Mouse (Mus musculus) spleen, postnatal 14 days (tissue): Measurements from ENCODE around the gene Surf2.
A peak's percentile ranks its signal among the peaks of the same experiment; 100 is the strongest.

Experiments used
- DNase-seq, 2 experiments: peaks; one replicate each; pipeline ENCODE4 v3.0.0; 2021 to 2022; ENCODE audit warnings: low spot score in 2 of 2

The Surf2 gene

DNA sequence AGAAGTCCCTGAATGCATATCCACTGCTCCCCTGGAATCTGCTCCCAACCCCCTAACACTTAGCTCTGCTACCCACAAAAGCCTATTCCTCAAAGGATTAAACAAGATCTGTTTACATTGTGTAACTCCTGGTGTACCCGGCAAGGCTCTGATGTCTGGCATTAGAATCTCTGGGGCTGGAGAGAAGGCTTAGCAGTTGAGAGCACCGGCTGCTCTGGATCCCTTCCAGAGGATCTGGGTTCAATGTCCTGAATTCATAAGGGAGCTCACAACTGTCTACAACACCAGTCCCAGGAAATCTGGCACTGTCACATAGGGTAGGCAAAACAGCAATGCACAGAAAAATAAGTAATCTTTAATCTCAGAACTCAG is 41.3 kb downstream of the Surf2 start:
- DNase-seq = no peak

DNA sequence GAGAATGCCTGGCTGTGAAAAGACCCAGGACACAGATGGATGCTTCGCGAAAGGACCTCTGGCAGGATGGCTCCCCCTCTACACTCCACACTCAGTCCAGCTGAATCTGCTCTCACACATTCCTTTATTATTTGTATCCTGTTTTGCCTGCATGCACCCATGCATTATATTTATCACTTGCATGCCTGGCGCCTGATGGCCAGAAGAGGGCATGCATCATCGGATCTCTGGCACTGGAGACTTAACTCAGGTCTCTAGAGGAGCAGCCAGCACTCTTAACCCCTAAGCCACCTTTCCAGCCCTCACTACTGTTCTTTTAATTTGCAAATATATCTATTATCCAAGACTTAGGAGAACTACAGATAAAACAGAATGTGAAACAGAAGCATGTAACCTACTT is 44.6 kb downstream of the Surf2 start:
- no peak for DNase-seq

DNA sequence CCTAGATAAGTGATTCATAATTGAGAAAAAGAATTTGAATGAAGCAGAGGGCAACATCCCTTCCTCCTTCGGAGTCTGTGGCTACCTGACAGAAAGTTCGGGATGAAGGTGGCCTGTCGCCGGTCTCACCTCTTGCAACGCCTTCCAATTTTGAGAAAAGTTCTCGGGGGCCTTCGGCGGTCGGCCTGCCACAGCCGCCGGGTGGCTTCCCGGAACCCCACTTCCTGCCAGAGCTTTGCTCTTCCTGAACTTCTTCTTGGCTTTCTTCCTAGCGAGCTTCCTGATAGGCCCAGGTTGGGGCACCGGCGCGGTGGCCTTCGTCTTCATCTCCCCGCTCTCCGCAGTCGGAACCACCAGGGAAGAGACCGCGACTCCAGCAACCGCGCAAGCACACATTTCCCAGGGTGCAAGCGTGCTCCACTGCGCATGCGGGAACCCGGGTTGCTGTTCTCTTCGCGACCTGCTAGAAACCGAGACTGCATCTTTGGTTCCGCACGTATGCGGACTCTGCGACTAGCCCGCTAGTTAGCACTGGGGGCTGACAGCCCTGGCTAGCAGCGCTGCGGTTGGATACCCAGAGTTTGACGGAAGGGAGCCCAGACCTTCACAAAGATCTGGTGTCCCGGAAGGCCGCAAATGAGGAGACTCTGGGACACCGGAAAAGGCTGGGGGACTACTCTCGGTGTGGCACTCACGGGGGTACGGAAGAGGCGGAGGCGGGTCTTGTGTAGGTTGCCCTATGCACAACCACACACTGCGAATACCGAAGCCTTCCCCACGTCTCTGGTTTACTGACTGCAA is 48.0 kb downstream of the Surf2 start, which contains the start of gene Rexo4:
Gene Rexo4, minus strand, starts transcription at position 464 of the 801 bp plus-strand sequence.
- DNase-seq = peak; percentile 86 to 88

DNA sequence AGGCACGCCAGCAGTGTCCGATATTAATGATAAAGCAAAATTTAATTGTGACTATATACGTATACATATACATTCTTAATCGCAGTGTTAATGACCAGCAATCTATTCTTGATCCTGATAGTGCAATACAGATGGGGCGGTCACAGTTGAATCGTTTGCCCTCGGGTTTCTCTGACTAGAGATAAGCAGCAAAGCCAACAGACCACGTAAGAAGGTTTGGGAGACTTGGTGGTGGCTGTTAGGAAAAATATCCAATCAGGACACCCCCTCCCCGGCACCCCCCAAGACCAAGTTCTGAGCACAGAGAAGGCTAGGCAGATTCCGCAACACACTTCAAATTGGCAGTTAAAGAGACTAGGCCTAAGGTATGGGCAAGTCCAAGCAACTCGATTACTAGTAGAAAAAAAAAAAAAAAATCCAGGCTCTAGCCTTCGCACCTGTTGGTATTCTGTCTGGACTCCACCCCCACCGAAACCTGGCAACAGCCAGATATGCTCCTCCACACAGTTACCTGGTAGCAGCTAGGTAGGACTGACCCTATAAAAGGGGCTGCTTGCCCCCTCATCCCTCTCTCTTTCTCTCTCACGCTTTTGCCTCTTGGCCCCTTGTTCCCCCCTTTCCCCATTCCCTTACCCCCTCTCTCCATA is 48.7 kb downstream of the Surf2 start:
- DNase-seq = no peak

DNA sequence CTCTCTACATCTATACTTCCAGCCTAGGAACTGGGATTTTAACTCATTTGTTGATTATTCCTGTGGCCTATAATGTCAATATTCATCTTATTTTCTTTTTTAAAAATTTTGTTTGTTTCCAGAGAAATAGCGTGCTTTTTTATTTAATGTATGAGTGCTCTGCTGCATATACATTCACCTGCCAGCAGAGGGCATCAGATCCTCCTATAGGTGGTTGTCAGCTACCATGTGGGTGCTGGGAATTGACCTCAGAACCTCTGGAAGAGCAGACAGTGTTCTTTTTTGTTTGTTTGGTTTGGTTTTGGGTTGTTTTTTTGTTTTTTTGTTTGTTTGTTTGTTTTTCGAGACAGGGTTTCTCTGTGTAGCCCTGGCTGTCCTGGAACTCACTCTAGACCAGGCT is 51.1 kb downstream of the Surf2 start:
- DNase-seq = no peak
